Mouse (Mus musculus) CH12.LX (cell line): ENCODE data around the gene Sptbn1. TPM values are rescaled to one million over a fixed set of nuclear protein-coding genes. Genes with fewer than 3 reads are reported as not detected.

ENCODE experiments used
- DNase-seq: peaks from one replicate; pipeline ENCODE4 v3.0.0-alpha.2; 2013; ENCODE audit errors: extremely low read depth
- H3K27ac ChIP-seq: 2 replicates; pipeline ENCODE4 v1.5.1; 2012; ENCODE audit warnings: low read depth, mild to moderate bottlenecking, control low read depth, moderate library complexity; ENCODE audit not compliant: insufficient read depth
- H3K27me3 ChIP-seq: replicated peaks from 2 replicates; pipeline ENCODE3; 2012; ENCODE audit warnings: inconsistent platforms
- H3K36me3 ChIP-seq, 2 experiments: replicated peaks in 1 of 2; 2 replicates each; pipeline versions ENCODE3 to v1.6.1; 2012; ENCODE audit warnings: inconsistent platforms in 1 of 2, low read length in 1 of 2, mild to moderate bottlenecking in 1 of 2, mixed read lengths in 1 of 2, moderate library complexity in 1 of 2; ENCODE audit not compliant: control insufficient read depth in 1 of 2, insufficient read depth in 1 of 2
- H3K4me1 ChIP-seq, 2 experiments: 2 replicates each; pipeline ENCODE4 v1.6.1; 2012; ENCODE audit warnings: inconsistent platforms in 1 of 2, moderate library complexity in 1 of 2; ENCODE audit not compliant: insufficient read depth in 2 of 2, control insufficient read depth in 1 of 2
- H3K4me2 ChIP-seq: 2 replicates; pipeline ENCODE4 v1.6.1; 2012; ENCODE audit warnings: low read depth, mild to moderate bottlenecking, control low read depth; ENCODE audit not compliant: poor library complexity, insufficient read depth, severe bottlenecking
- H3K4me3 ChIP-seq, 3 experiments: fragments of 150-350 bp in 1 of 3; sonication (generic) in 1 of 3; replicated peaks in 1 of 3; 2 replicates each; pipeline versions ENCODE3 to v1.5.1; 2011 to 2012; ENCODE audit warnings: low read depth in 2 of 3, low read length in 2 of 3, mild to moderate bottlenecking in 2 of 3, moderate library complexity in 2 of 3, control low read depth in 1 of 3, improper control_type of control experiment in 1 of 3, inconsistent platforms in 1 of 3, mixed read lengths in 1 of 3; ENCODE audit not compliant: poor library complexity in 1 of 3
- H3K79me2 ChIP-seq: replicated peaks from 2 replicates; pipeline ENCODE4 v1.6.1; 2012; ENCODE audit warnings: mild to moderate bottlenecking, moderate library complexity; ENCODE audit not compliant: control insufficient read depth, poor library complexity, insufficient read depth, severe bottlenecking; ENCODE audit errors: extremely low read depth
- H3K9ac ChIP-seq: 2 replicates; pipeline ENCODE4 v1.6.1; 2012; ENCODE audit warnings: low read depth, mild to moderate bottlenecking, control low read depth, moderate library complexity; ENCODE audit not compliant: insufficient read depth
- H3K9me3 ChIP-seq: replicated peaks from 2 replicates; pipeline ENCODE3; 2012; ENCODE audit warnings: low read length, inconsistent platforms, mixed read lengths
- CTCF ChIP-seq, 2 experiments: IDR thresholded peaks in 1 of 2; conservative IDR thresholded peaks in 1 of 2; 2 replicates each; pipeline ENCODE4 v1.5.1; 2011 to 2012; ENCODE audit warnings: low read depth in 2 of 2, low read length in 2 of 2, improper control_type of control experiment in 1 of 2, inconsistent platforms in 1 of 2, mild to moderate bottlenecking in 1 of 2, moderate library complexity in 1 of 2
- E2F4 ChIP-seq: IDR thresholded peaks from 2 replicates; pipeline ENCODE4 v1.6.1; 2011; ENCODE audit warnings: low read depth, low read length, improper control_type of control experiment; ENCODE audit not compliant: insufficient replicate concordance
- JUN ChIP-seq: IDR thresholded peaks from 2 replicates; pipeline ENCODE4 v1.6.1; 2011; ENCODE audit warnings: low read depth, mild to moderate bottlenecking, low read length, improper control_type of control experiment, moderate library complexity; ENCODE audit not compliant: insufficient read depth
- KAT2A ChIP-seq: IDR thresholded peaks from 2 replicates; pipeline ENCODE4 v1.6.1; 2012; ENCODE audit warnings: low read length, improper control_type of control experiment, inconsistent platforms; ENCODE audit not compliant: insufficient replicate concordance
- NRF1 ChIP-seq: IDR thresholded peaks from 2 replicates; pipeline ENCODE4 v1.6.1; 2014; ENCODE audit warnings: low read depth, mild to moderate bottlenecking, inconsistent platforms, low read length, improper control_type of control experiment, moderate library complexity
- POLR2A ChIP-seq: IDR thresholded peaks from 2 replicates; pipeline ENCODE4 v1.6.1; 2011; ENCODE audit warnings: low read depth, mild to moderate bottlenecking, improper control_type of control experiment, low read length
- RAD21 ChIP-seq: IDR thresholded peaks from 2 replicates; pipeline ENCODE4 v1.6.1; 2011; ENCODE audit warnings: low read depth, mild to moderate bottlenecking, low read length, improper control_type of control experiment, moderate library complexity
- TBP ChIP-seq: conservative IDR thresholded peaks from 2 replicates; pipeline ENCODE4 v1.6.1; 2011; ENCODE audit warnings: low read depth, low read length, improper control_type of control experiment
- TCF12 ChIP-seq: IDR thresholded peaks from 2 replicates; pipeline ENCODE4 v1.6.1; 2014; ENCODE audit warnings: low read depth, mild to moderate bottlenecking, inconsistent platforms, low read length, improper control_type of control experiment
- USF1 ChIP-seq: IDR thresholded peaks from 2 replicates; pipeline ENCODE4 v1.6.1; 2014; ENCODE audit warnings: low read depth, mild to moderate bottlenecking, inconsistent platforms, low read length, improper control_type of control experiment
- ZC3H11A ChIP-seq: IDR thresholded peaks from 2 replicates; pipeline ENCODE4 v1.6.1; 2012; ENCODE audit warnings: low read depth, mild to moderate bottlenecking, inconsistent platforms, low read length, improper control_type of control experiment
- ZKSCAN1 ChIP-seq: IDR thresholded peaks from 2 replicates; pipeline ENCODE4 v1.6.1; 2012; ENCODE audit warnings: low read depth, inconsistent platforms, low read length, improper control_type of control experiment, borderline replicate concordance
- ZMIZ1 ChIP-seq: IDR thresholded peaks from 2 replicates; pipeline ENCODE4 v1.6.1; 2012; ENCODE audit warnings: low read depth, mild to moderate bottlenecking, inconsistent platforms, low read length, improper control_type of control experiment
- ZNF384 ChIP-seq: IDR thresholded peaks from 2 replicates; pipeline ENCODE4 v1.6.1; 2012; ENCODE audit warnings: low read depth, low read length, improper control_type of control experiment, inconsistent platforms
- dilution Hi-C: fragments of 300-500 bp; cut with MboI; formaldehyde crosslinking; loops from 2 replicates; pipeline ENCODE4 v1.14.3; 2020; ENCODE audit warnings: low sequenced_read_pairs; ENCODE audit not compliant: extremely low pct_unique_long_range_greater_than_20kb, extremely low pct_ligation_motif_present
- in situ Hi-C: fragments of 300-500 bp; cut with MboI; formaldehyde crosslinking; loops from 3 replicates; pipeline ENCODE4 v1.14.3; 2019; ENCODE audit warnings: low sequenced_read_pairs, low pct_ligation_motif_present, low pct_unique_long_range_greater_than_20kb, mixed read lengths
- polyA plus RNA-seq: library from polyadenylated mRNA; unstranded; fragments of >175 nt; gene quantifications from 2 replicates; pipeline ENCODE4 v1.2.1, GENCODE M21; 2012; ENCODE audit warnings: low read depth; ENCODE audit not compliant: insufficient read length
- total RNA-seq, 2 experiments: library from RNA; depleted of rRNA; stranded (reverse); fragments of 300-350 nt in 1 of 2; fragments of >200 nt in 1 of 2; gene quantifications; 2 replicates each; pipeline ENCODE4 v1.2.3; 2012 to 2014

Gene Sptbn1
- total and polyA plus RNA-seq, 3 experiments: 38.2 to 54.7 (median 43.7) TPM

- no peaks in the 10 kb centered on the region for H3K36me3 ChIP-seq
- peaks cover 8 to 11% of the 10 kb centered on the region in 2 experiments for H3K4me1 ChIP-seq
- H3K27me3 ChIP-seq: peaks cover 16% of the 10 kb centered on the region
- H3K27ac ChIP-seq: no peak overlapping the region
- H3K4me2 ChIP-seq: no peak overlapping the region
- dilution Hi-C loops: no loop called here
- H3K9ac ChIP-seq: no peak overlapping the region
- H3K4me3 ChIP-seq: no peak overlapping the region
- H3K9me3 ChIP-seq: no peaks in the 10 kb centered on the region
- DNase-seq: no peak
- no peaks in the 10 kb centered on the region; the same call in 1 of the 2 replicates for H3K79me2 ChIP-seq
- TF ChIP-seq CTCF (conservative IDR thresholded peaks at IDR 0.05 in 1 of 2, IDR thresholded peaks at IDR 0.05 in 1 of 2; ENCODE audit: low read depth in 2 of 2, low read length in 2 of 2) (no peak), RAD21 (no peak), ZNF384 (no peak), NRF1 (no peak), JUN (no peak), USF1 (no peak), ZMIZ1 (no peak), ZC3H11A (no peak), POLR2A (no peak)
- TF ChIP-seq, all 38 proteins: peak for 0
- in situ Hi-C loops: no loop called here
Measured at GRCm38 (mm10) chr11:30269524-30269923, 1.5 kb upstream of the Sptbn1 start.

- H3K4me2 ChIP-seq: peak overlapping the region; percentile 54
- dilution Hi-C loops: no loop called here
- no peaks in the 10 kb centered on the region; the same call in 1 of the 2 replicates for H3K79me2 ChIP-seq
- H3K9ac ChIP-seq: peak overlapping the region; percentile 21; the same call in 1 of the 2 replicates
- H3K27me3 ChIP-seq: peaks cover 16% of the 10 kb centered on the region
- no peaks in the 10 kb centered on the region for H3K9me3 ChIP-seq
- peaks cover 8 to 11% of the 10 kb centered on the region in 2 experiments for H3K4me1 ChIP-seq
- in situ Hi-C loops: no loop called here
- H3K27ac ChIP-seq: no peak overlapping the region
- peak overlapping the region; percentile 28 to 82 (median 75) for H3K4me3 ChIP-seq
- no peak for DNase-seq
- TF ChIP-seq TCF12 (no peak), ZKSCAN1 (no peak), TBP (no peak), E2F4 (no peak), POLR2A (no peak), KAT2A (no peak), RAD21 (no peak), ZC3H11A (no peak), USF1 (no peak)
- no peaks in the 10 kb centered on the region for H3K36me3 ChIP-seq
Measured at GRCm38 (mm10) chr11:30268648-30269375, 837 bp upstream of the Sptbn1 start.
